Mouse (Mus musculus): Measurements from ENCODE around the gene Rtl6.

GRCm38 (mm10) chr15:84535953-84536352 lies 21.7 kb downstream of the Rtl6 start:
- TF ChIP-seq POLR2A (IDR thresholded peaks at IDR 0.05; ENCODE audit: borderline replicate concordance, extremely low read depth, insufficient read depth, insufficient read length, poor library complexity, severe bottlenecking) = no peak
- peak; percentile 44; the same call in 1 of the 2 replicates for TF ChIP-seq CTCF (IDR thresholded peaks at IDR 0.05; ENCODE audit: borderline replicate concordance, extremely low read depth, insufficient read depth, insufficient read length)

Data from brain, embryonic 14.5 days (tissue).